Mouse (Mus musculus): ENCODE measurements around the gene Plin4. TPM values are rescaled to one million over a fixed set of nuclear protein-coding genes. Genes with fewer than 3 reads are reported as not detected.
A peak's percentile ranks its signal among the peaks of the same experiment; 100 is the strongest.

Plin4 gene
- 100 to 1,000 TPM in 1 of 4 experiments, 10 to 100 TPM in 3; 45.4 to 191 (median 87.0) TPM for total RNA-seq (2022)

DNA sequence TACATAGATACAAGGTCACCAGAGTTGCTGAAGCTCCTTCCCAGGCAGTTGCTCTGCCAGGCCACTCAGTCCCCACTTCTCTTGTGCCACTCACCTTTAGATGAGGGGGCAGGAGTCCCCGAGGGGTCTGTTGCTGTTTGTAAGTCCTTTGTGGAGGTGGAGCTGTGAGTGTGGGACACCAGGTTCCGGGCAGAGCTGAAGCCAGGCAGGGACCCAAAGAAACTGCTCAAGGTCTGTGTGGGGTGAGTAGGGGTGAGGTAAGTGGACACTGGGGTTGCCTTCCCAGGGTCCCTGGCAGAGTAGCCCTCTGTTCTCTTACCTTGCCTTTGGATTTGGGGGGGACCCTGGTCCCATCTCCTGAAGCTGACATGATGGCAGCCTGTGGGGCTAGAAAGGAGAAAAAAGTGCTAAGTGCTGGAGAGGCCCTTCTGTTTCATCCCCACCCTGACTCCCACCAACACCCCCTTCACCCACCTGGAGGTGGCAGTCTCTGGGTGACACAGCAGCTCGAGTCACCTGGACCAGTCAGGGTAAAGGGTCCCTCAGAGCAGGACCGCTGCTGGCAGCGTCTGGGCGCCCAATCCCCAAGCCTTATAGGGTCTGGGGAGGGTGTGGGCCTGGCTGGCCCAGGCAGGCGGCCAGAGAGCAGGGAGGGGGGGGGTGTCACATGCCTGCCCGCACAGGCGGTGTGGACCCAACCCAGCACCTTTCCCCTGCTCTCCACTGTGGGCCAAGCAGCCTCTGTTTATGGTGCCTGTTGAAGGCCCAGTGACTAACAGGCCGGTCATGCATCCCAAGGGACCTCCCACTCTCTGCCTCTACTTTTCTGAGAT, at the start of gene Plin4:
Gene Plin4, minus strand, starts transcription at position 585 of the 833 bp plus-strand sequence.
- no peak for DNase-seq

- DNase-seq = peak; percentile 74
These were observed 44.0 kb upstream of the Plin4 start for GRCm38 (mm10) chr17:56153643-56154042.

DNA sequence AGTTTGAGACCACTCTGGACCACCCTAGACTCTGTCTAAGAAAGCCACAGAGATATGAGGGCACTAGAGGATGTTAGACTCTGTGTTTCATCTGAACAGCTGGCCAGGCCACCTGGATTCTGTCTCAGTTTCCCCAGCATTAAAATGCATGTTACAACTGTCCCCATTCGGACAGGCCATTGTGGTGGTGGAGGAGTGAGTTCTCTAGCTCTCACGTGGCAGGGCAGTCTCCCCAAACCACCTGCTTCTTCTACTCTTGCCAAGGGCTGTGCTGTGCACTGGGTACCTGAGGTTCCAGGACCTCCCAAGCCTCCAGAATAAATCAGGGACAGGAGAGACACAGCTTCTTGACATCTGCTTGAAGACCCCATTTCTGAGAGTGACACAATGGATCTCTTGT, 40.3 kb upstream of the Plin4 start:
- no peak for DNase-seq

DNA sequence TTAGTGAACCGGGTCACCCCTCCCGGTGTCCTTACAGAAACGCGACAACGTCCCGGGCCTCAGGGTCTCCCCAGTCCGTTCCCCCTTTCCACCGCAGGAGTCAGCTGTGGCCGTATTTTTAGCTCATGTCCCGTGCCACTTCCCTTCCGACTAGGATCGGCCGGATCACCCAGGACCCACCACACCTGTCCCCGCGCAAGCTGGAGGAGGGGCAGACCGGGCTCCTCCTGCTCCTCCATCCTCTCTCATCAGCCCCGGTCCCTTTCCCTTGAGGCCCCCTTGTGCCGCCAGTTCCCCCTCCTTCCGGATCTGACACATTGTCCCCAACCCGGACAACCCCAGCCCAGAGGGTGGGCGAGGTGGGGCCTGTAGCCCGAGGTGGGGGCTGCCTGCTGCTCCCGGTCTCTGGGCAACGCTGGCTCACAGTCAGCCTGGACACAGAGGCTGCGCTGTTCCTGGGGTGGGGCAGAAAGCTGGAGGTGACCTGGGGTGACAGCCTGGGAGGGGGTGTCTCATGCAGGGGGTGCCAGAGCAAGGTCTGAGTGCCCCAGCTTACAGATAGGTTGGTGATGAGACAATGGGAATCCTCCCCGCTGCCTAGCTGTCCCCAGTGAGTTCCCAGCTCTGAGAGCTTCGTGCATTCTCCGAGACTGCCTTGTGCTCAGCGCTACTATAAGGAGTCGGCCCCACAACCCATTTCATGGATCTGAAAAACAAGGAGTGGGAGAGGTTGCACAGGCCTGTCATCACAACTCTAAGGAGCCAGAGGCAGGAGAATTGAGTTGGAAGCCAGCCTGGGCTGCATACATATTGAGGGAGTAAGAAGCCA, 39.4 kb upstream of the Plin4 start:
- no peak for DNase-seq

DNA sequence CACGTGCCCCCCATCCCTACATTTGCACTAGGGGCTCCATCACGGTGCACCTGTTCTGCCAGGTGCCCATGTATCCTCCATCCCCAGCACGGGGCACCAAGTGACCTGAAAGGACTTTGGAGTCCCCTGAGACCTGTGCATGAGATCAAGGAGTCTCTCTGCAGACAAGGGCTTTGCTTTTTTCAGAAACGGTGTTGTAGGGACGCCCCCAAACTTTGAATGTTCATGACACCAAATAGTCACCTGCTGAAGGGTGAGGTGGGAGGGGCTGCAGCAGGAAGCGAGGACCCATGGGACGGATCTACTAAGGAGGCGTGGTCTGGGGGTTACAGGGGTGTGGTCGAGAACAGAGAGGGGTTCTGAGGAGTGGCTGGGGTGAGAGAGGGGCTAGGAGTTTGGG, 38.7 kb upstream of the Plin4 start:
- no peak for DNase-seq

- DNase-seq = no peak
These were observed 37.8 kb upstream of the Plin4 start for GRCm38 (mm10) chr17:56147420-56147819.

DNA sequence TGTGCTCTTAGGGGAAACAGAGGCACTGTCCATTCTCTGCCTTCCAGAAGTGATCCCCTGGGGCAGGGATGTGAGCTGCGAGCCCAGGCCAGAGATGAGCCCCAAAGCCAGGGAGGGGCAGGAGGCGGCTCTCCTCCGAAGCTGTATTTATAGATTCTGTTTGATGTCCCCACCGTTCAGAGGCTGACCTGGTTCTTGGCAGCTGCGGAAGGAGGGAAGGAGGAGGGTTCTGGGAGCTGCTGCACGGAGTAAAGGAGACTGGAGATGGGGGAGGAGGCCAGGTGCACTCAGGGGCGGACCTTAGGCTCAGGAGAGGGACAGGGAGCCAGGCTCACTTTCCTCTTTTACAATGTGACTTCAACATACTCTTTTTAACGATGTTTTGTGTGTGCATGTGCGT, 36.5 kb upstream of the Plin4 start:
- DNase-seq = no peak

DNA sequence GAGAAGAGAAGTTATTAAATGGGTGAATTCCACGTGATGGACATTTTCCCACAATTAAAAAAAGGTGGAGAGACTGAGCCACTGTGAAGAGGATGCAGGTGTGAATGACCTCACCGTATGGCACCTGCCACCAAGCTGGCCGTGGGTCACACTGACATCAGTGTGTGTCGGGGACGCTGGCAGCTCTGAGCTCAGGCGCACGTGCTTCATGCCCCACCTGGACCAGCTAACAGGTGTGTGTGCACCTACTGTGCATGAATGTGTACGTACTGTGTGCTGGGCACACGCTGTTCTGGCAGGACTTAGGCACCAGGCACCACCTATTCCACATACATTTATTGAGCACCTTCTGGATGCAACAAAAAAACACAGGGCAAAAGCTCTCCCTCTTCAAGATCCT, 34.9 kb upstream of the Plin4 start:
- no peak for DNase-seq

DNA sequence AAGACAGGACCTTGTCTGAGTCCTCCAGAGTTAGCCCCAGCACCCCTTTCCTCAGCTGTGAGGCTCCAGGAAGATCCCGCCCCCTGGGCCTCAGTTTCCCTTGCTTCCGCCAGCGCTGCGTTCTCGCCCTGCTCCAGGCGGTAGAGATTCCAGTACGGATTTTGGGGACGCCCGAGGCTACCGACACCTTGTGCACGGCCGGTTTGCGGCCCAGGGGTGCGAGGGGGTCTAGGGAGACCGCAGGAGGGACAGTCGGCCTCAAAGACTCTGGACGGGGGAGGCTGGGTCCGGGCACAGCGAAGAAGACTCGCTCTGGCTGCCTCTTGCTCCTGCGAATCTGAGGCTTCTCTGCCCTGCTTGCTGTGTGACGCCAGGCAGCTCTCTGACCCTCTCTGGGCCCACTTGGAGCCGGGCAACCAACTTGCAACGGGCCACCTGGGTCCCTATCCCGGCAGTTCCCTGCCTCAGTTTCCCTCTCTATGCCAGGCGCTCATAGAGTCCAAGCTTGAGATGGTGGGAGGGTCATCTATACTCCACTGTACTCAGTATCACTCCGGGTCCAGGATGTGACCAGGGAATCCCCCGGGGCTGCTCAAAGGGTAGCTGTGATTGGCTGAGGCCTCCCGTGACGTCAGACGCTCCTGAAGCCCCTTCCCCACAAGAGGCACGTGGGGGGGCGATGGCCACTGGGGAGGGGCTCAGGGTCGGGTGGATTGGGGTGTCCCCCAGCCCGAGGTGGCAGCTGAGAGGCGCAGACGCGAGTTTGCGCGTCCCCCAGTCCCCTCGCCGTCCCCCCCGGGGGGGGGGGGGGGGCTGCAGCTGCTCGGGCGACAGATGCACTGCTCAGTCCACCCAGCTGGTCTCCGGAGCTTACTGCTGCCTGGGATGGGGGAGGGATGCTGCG, 32.4 kb upstream of the Plin4 start:
- no peak for DNase-seq

DNA sequence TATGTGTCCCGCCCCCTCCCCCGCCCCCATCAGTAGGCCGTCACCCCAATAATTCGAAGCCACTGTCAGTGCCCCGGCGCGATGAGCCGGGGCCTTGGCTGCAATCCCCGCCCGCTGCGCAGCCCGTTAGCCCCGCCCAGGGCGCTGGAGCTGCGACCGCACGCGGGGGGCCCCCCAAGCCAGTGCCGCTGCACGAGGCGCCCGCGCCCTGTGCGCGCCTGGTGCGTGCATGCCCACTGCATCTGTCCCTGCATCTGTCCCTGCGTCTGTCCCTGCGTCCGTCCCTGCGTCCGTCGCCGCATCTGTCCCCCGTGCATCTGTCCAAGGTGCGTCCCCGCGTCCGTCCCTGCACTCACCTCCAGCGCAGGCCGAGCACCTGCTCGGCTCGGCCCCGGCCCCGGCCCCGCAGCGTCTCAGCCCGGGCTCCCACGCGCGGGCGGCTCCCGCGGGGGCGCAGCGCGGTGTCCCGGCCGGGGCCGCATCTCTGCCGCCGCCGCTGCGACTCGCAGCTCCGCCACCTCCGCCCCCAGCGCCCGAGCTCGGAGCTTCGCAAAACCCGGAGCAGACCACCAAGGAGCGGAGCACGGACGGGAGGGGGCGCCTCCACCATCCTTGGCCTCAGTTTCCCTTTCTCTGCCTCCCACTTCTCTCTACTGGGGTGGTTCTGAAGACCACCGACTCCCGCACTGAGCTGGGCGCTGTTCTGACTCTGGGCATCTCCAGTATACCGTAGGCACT, 30.4 kb upstream of the Plin4 start, which contains the start of gene Sema6b:
Gene Sema6b, minus strand, starts transcription at position 486 of the 738 bp plus-strand sequence.
- DNase-seq = no peak

GRCm38 (mm10) chr17:56139355-56139754, 29.8 kb upstream of the Plin4 start:
- DNase-seq = no peak

DNA sequence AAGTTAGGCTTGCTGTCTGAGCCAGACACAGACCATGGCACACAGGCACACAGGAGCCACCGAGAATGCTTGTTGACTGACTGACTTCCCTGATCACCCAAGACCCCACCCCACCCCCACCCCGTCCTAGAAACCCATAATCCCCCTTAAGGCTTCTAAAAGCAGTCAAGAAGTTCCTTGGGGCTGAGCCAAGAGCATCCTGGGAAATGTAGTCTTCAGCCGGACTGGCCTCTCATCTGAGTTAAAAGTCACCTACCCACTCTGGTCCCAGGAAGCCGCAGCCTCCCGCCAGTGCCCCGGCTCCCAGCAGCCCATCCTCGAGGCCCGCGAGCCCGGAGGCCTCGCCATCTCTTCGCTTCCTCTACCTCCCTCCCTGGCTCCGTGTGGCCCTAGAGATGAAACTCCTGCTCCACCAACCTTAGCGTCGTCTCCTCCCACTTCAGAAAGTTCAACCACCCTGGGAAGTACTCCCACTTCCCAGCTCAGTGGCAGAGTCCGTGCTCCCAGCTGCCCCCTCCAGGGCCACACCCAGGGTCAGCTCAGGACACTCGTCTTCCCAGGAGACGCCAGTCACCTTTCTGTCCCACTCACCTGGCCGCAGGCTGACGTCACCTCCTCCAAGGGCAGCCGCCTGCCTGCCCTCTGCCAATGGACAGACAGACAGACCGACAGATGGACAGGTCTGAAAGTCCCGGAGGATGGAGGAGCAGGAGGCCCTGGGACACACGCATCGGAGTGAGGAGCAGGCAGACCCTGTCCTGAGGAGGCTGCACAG, 28.4 kb upstream of the Plin4 start:
- no peak for DNase-seq

- DNase-seq = no peak
These were observed 27.0 kb upstream of the Plin4 start for GRCm38 (mm10) chr17:56136558-56136957.

DNA sequence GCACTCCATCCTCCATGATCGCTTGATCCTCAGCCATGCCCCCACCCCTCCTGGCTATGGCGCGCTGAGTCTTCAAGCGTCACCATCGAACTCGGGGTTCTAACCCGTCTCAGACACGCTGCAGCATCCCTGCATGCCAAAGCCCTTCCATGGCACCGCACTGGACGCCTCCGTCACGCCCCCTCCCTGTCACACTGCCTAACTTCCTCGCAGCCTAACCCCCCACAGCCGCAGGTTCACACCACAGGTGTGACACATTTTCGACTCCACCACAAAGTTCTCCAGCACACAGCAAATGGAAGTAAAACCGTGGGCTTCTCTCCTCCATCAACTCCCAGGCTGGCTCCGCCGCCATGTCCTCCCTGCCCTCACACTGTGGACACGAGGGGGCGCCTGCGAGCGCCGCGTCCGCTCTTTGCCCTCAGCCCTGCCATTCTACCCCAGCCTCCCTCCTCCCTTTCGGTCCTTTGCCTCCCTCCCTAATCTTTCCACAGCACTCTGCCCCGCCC, 24.9 kb upstream of the Plin4 start:
- DNase-seq = no peak

DNA sequence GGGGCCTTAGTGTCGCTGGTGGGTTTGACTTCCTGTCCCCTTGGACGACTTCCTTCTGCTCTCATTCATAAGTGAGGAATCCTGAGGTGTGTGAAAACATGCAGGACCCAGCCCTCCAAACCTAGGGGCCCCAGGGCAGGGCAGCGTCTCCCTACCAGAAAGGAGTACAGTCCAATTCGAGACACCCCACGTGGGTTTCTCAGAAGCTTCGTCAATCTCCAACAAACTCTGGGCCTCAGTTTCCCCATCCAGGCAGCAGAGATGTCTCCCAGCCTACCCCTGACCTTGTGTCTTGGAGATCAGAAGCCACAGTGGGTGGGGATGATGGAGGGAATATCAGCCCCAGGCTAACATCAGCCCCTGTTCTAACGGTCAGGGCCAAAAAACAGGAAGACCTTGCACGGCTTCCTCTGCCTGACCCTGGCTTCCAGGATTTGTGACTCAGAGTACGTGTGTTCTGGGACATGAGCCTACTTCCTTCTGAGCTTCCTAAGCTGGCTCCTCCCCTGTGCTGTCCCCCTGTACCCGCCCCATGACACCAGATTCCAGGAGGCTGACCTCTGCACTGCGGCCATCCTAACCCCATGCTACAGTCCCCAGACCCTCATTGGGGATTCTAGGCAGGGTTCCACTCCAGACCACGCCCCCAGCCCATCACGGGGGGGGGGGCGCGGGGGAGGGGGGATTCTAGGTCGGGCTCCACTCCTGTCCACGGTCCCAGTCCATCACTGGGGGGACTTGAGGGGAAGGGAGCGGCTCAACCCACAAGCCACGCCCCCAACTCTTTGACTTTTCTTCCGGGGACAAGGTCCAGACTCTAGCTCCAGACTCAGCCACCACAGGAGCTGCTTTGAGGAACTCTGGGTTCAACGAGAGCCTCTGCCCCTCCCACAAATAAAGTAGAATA, 24.1 kb upstream of the Plin4 start:
- peak; percentile 80 for DNase-seq

DNA sequence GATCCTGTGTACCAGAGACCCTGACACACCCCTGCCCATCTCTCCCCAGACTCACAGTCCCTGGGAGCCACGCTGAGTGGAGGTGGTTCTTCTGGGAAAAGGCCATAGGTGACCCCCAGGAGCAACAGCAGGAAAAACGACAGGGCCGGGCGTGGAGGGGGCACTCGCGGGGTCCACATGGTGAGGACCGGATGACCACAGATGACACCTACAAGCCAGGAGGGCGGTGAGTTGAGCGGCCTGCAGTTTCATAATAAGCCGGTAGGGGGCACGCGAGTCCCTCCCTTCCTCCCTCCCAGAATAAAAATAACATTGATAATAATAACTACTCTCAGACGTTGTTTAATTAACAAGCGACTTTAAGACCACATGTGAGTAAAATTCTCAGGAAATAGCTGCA, 23.1 kb upstream of the Plin4 start:
- DNase-seq = no peak

DNA sequence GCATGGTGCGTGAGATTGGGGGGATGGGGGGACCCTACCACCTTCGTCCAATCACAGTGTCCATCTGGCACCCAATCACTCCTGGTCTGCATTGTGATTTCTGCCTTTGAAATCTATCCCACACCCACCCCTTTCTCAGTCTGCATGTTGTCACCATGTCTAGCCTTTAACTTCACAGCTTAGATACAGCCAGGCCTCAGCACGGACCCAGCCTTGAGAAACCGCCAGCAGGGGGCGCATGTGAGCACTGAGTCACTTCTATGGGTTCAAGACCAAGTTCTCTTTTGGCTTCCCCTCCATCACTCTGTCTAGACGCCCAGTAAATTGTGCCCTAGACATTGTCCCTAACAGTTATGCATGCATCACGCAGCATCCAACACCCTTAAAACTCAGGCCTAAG, 22.2 kb upstream of the Plin4 start:
- DNase-seq = no peak

- no peak for DNase-seq
These were observed 21.5 kb upstream of the Plin4 start for GRCm38 (mm10) chr17:56131136-56131535.

DNA sequence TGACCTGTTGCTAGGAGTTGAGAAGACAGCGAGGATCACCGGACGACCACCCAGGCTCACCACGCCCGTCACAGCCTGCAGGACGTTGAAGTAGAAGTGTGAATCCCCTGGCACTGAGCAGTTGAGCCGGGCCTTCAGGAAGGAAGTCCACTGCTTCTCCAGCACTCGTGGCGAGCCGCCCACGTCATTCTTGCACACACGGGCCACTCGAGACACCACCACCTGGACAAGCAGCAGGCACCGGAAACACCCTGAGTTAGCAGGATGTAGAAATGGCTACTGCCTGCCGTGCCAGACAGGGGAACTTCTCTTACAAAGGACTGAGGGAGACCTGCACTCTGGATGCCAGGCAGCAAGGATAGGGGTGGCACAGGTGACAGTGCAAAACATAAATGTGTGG, 18.6 kb upstream of the Plin4 start:
- no peak for DNase-seq

- no peak for DNase-seq
These were observed 16.6 kb upstream of the Plin4 start for GRCm38 (mm10) chr17:56126175-56126574.

Measured in adrenal gland, adult 8-10 months (tissue).